Mouse (Mus musculus): ENCODE data around the gene Wee1. TPM values are rescaled to one million over a fixed set of nuclear protein-coding genes. Genes with fewer than 3 reads are reported as not detected.
A peak's percentile ranks its signal among the peaks of the same experiment; 100 is the strongest.
"Not testable (repeated sequence)": the region's sequence is repeated elsewhere in the genome, so short reads cannot be mapped to it uniquely, and the experiment has no call there.

Gene Wee1
- 10 to 100 TPM; 25.1 to 26.4 TPM for total RNA-seq (2021)

- peak; percentile 98 to 99 for DNase-seq (ENCODE audit: low spot score in 2 of 2)
- intact Hi-C loops (cut with DNase I): loop anchor here (5.0 kb wide), 1 partner anchor 59 kb away; the partner anchor contains the start of gene Zfp143
These were observed at the start of gene Wee1 for GRCm38 (mm10) chr7:110121516-110122288. TSS of gene Wee1 (plus strand) at chr7:110122046.

GRCm38 (mm10) chr7:110078168-110078567 is 43.7 kb upstream of the Wee1 start:
- DNase-seq (ENCODE audit: low spot score in 2 of 2): no peak
- intact Hi-C loops (cut with DNase I): no loop called here

GRCm38 (mm10) chr7:110083386-110084165 is 38.3 kb upstream of the Wee1 start:
- DNase-seq (ENCODE audit: low spot score in 2 of 2): peak; percentile 42 to 49
- intact Hi-C loops (cut with DNase I): no loop called here

GRCm38 (mm10) chr7:110085217-110085616 is 36.6 kb upstream of the Wee1 start:
- intact Hi-C loops (cut with DNase I): no loop called here
- DNase-seq (ENCODE audit: low spot score in 2 of 2): no peak

GRCm38 (mm10) chr7:110087914-110088313 is 33.9 kb upstream of the Wee1 start:
- no peak for DNase-seq (ENCODE audit: low spot score in 2 of 2)
- intact Hi-C loops (cut with DNase I): no loop called here

GRCm38 (mm10) chr7:110091670-110092069 is 30.2 kb upstream of the Wee1 start:
- intact Hi-C loops (cut with DNase I): no loop called here
- DNase-seq (ENCODE audit: low spot score in 2 of 2): peak; percentile 59 to 74

- intact Hi-C loops (cut with DNase I): no loop called here
- DNase-seq (ENCODE audit: low spot score in 2 of 2): no peak
These were observed 25.5 kb upstream of the Wee1 start for GRCm38 (mm10) chr7:110096332-110096731.

GRCm38 (mm10) chr7:110097106-110097793 is 24.6 kb upstream of the Wee1 start:
- DNase-seq (ENCODE audit: low spot score in 2 of 2): no peak
- intact Hi-C loops (cut with DNase I): no loop called here

GRCm38 (mm10) chr7:110100854-110101253 is 21.0 kb upstream of the Wee1 start:
- intact Hi-C loops (cut with DNase I): no loop called here
- DNase-seq (ENCODE audit: low spot score in 2 of 2): no peak

- intact Hi-C loops (cut with DNase I): no loop called here
- DNase-seq (ENCODE audit: low spot score in 2 of 2): no peak
These were observed 20.6 kb upstream of the Wee1 start for GRCm38 (mm10) chr7:110101266-110101665.

- no peak for DNase-seq (ENCODE audit: low spot score in 2 of 2)
- intact Hi-C loops (cut with DNase I): no loop called here
These were observed 16.8 kb upstream of the Wee1 start for GRCm38 (mm10) chr7:110105041-110105440.

- intact Hi-C loops (cut with DNase I): no loop called here
- DNase-seq (ENCODE audit: low spot score in 2 of 2): no peak
These were observed 15.2 kb upstream of the Wee1 start for GRCm38 (mm10) chr7:110106633-110107032.

GRCm38 (mm10) chr7:110108524-110108923 is 13.3 kb upstream of the Wee1 start:
- intact Hi-C loops (cut with DNase I); DNase-seq (ENCODE audit: low spot score in 2 of 2): not testable (repeated sequence)

GRCm38 (mm10) chr7:110108967-110109610 is 12.8 kb upstream of the Wee1 start:
- intact Hi-C loops (cut with DNase I): no loop called here
- peak in 1 of 2 experiments; percentile 28 for DNase-seq (ENCODE audit: low spot score in 2 of 2)

- intact Hi-C loops (cut with DNase I): no loop called here
- DNase-seq (ENCODE audit: low spot score in 2 of 2): no peak
These were observed 11.7 kb upstream of the Wee1 start for GRCm38 (mm10) chr7:110110061-110110656.

- intact Hi-C loops (cut with DNase I): no loop called here
These were observed 7.1 kb upstream of the Wee1 start for GRCm38 (mm10) chr7:110114699-110115098.

GRCm38 (mm10) chr7:110116731-110117291 is 5.0 kb upstream of the Wee1 start:
- no peak for DNase-seq (ENCODE audit: low spot score in 2 of 2)
- intact Hi-C loops (cut with DNase I): no loop called here

More at GRCm38 (mm10) chr7:110114699-110115098, 7.1 kb upstream of the Wee1 start:
- no peak for DNase-seq (ENCODE audit: low spot score in 2 of 2)

- intact Hi-C loops (cut with DNase I): no loop called here
- no peak for DNase-seq (ENCODE audit: low spot score in 2 of 2)
These were observed 3.4 kb upstream of the Wee1 start for GRCm38 (mm10) chr7:110118448-110118847.
